In the genomic region with DNA sequence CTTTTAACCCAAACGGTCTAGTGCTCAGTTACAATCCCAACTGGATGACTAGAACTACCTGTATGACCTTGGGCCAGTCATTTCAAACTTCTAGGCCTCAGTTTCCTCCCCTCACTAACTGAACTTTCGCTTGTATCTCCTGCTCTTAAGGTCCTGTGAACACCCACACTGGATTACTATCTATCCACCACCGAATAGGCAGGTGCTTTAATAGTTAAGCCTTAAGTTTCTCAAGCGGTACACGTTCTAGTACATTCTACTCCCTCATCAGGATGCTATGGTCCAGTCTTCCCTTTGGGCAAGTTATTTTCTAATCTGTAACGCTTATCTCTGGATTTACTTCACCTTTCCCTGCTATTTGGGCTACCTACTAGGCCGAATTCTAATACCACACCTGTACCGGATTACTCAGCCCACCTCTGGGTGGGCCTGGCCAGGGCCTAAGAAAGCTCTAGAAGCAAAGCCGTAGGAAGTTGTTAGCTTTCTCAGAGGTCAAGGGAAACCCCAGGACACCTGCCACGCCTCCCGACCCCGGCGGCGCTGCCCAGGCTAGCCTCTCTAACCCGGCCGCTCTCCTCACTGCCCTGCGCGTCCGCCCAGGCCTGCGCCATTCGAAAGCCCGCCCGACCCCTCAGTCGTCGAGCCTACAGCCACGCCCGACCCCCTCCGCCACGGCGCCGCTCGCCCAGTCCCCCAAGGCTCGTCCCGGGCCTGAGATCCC, we compare ENCODE assay signal across 8 mouse cellular contexts. TPM values are rescaled to one million over a fixed set of nuclear protein-coding genes. Genes with fewer than 3 reads are reported as not detected.
DNase-seq lines count a peak whose midpoint lies in the region; ATAC-seq and TF ChIP-seq lines count a peak whose summit lies in the region.

No protein-coding gene starts in this region.

- peak overlapping the region; percentile 82 for H3K4me3 ChIP-seq in gastrocnemius, adult 2 months
- peak overlapping the region; percentile 77 for H3K4me3 ChIP-seq in ES-Bruce4 (ENCODE audit: low read depth, low read length)
- peak overlapping the region; percentile 87 for H3K4me3 ChIP-seq in forebrain, embryonic 12.5 days (replicated peaks)
- H3K4me3 ChIP-seq in limb, embryonic 12.5 days (replicated peaks): peak overlapping the region; percentile 78
- peak overlapping the region; percentile 92 for H3K4me3 ChIP-seq in neural tube, embryonic 12.5 days

- no peaks in the 10 kb centered on the region for H3K4me1 ChIP-seq in ES-Bruce4 (ENCODE audit: control insufficient read depth, insufficient read depth, low read length)
- H3K4me1 ChIP-seq in forebrain, embryonic 12.5 days: peaks cover 28% of the 10 kb centered on the region
- H3K4me1 ChIP-seq in limb, embryonic 12.5 days (replicated peaks): peaks cover 23% of the 10 kb centered on the region
- H3K4me1 ChIP-seq in neural tube, embryonic 12.5 days: peaks cover 24% of the 10 kb centered on the region

- H3K9ac ChIP-seq in ES-Bruce4 (ENCODE audit: low read depth, poor library complexity, severe bottlenecking): peak overlapping the region; percentile 89
- H3K9ac ChIP-seq in forebrain, embryonic 12.5 days: peak overlapping the region; percentile 91
- H3K9ac ChIP-seq in limb, embryonic 12.5 days (replicated peaks): peak overlapping the region; percentile 92
- H3K9ac ChIP-seq in neural tube, embryonic 12.5 days: peak overlapping the region; percentile 96

- TF ChIP-seq EP300 in ES-Bruce4 (IDR thresholded peaks at IDR 0.05; ENCODE audit: insufficient read depth, low read depth, low read length): no peak

- no peaks in the 10 kb centered on the region for H3K9me3 ChIP-seq in ES-Bruce4 (replicated peaks; ENCODE audit: control insufficient read depth, insufficient read depth, low read length, poor library complexity, severe bottlenecking)
- H3K9me3 ChIP-seq in forebrain, embryonic 12.5 days: no peaks in the 10 kb centered on the region
- no peaks in the 10 kb centered on the region for H3K9me3 ChIP-seq in limb, embryonic 12.5 days
- H3K9me3 ChIP-seq in neural tube, embryonic 12.5 days: no peaks in the 10 kb centered on the region

- WGBS in forebrain, embryonic 12.5 days: 2% methylated on average over 34 of the region's 34 CpGs
- 2% methylated on average over 34 of the region's 34 CpGs for WGBS in limb, embryonic 12.5 days
- 2% methylated on average over 34 of the region's 34 CpGs for WGBS in neural tube, embryonic 12.5 days

- H3K27me3 ChIP-seq in ES-Bruce4 (ENCODE audit: control insufficient read depth, insufficient read depth, low read length, poor library complexity, severe bottlenecking): no peaks in the 10 kb centered on the region
- no peaks in the 10 kb centered on the region for H3K27me3 ChIP-seq in forebrain, embryonic 12.5 days
- H3K27me3 ChIP-seq in limb, embryonic 12.5 days: no peaks in the 10 kb centered on the region
- H3K27me3 ChIP-seq in neural tube, embryonic 12.5 days (replicated peaks): no peaks in the 10 kb centered on the region

- no peak for DNase-seq in gastrocnemius, adult 2 months
- no peak for DNase-seq in gastrocnemius, adult 8-10 months (ENCODE audit: low spot score in 2 of 2)
- DNase-seq in retina, postnatal 1 day: no peak
- DNase-seq in thymus, postnatal 14 days: no peak

- peak overlapping the region; percentile 96 for H3K27ac ChIP-seq in gastrocnemius, adult 2 months
- peak overlapping the region; percentile 80; the same call in 1 of the 2 replicates for H3K27ac ChIP-seq in ES-Bruce4 (ENCODE audit: insufficient read depth, low read length)
- H3K27ac ChIP-seq in forebrain, embryonic 12.5 days: peak overlapping the region; percentile 86
- peak overlapping the region; percentile 94 for H3K27ac ChIP-seq in limb, embryonic 12.5 days
- peak overlapping the region; percentile 72 for H3K27ac ChIP-seq in neural tube, embryonic 12.5 days

- ATAC-seq in forebrain, embryonic 12.5 days (ENCODE audit: low FRiP score): no peak; the same call in 1 of the 2 replicates
- ATAC-seq in limb, embryonic 12.5 days (ENCODE audit: insufficient number of reproducible peaks, insufficient read depth, low FRiP score, low TSS enrichment, low read depth): peak; percentile 79
- ATAC-seq in neural tube, embryonic 12.5 days (ENCODE audit: low FRiP score, low read depth): peak; percentile 80

- intact Hi-C loops in gastrocnemius, adult 2 months (cut with DNase I): loop anchor here (2.0 to 5.0 kb wide), 3 partner anchors 32 to 52 kb away; partner anchors contain the start of genes Hnrnph1 and Maml1

- TF ChIP-seq CTCF in gastrocnemius, adult 2 months (IDR thresholded peaks at IDR 0.05): no peak
- TF ChIP-seq CTCF in ES-Bruce4 (IDR thresholded peaks at IDR 0.05; ENCODE audit: low read depth, low read length): no peak

- no peak for TF ChIP-seq POLR2A in ES-Bruce4 (IDR thresholded peaks at IDR 0.05; ENCODE audit: insufficient read depth, low read length)

- peak overlapping the region; percentile 88 for H3K4me2 ChIP-seq in forebrain, embryonic 12.5 days
- peak overlapping the region; percentile 84 for H3K4me2 ChIP-seq in limb, embryonic 12.5 days
- peak overlapping the region; percentile 83 for H3K4me2 ChIP-seq in neural tube, embryonic 12.5 days (replicated peaks)

- peaks cover 31% of the 10 kb centered on the region for H3K36me3 ChIP-seq in ES-Bruce4 (ENCODE audit: control insufficient read depth, insufficient read depth, low read length, poor library complexity, severe bottlenecking)
- 0 out of 2 replicates have a peak, but pooled peaks cover 7% of the 10 kb centered on the region for H3K36me3 ChIP-seq in forebrain, embryonic 12.5 days (replicated peaks)
- H3K36me3 ChIP-seq in limb, embryonic 12.5 days: peaks cover 5% of the 10 kb centered on the region
- H3K36me3 ChIP-seq in neural tube, embryonic 12.5 days: no peaks in the 10 kb centered on the region; the same call in 1 of the 2 replicates

RNA-seq across cellular contexts. Expression of gene Canx, which starts 0.6 kb away (rescaled TPM):
- total RNA-seq in gastrocnemius, adult 2 months (2021): 100 to 1,000 TPM in 1 of 2 experiments, 10 to 100 TPM in 1; 94.2 to 123 TPM
- total RNA-seq in gastrocnemius, adult 8-10 months (2022): 100 to 1,000 TPM; 104 to 122 (median 111) TPM
- polyA plus RNA-seq in ES-Bruce4 (2011; ENCODE audit: insufficient read depth, insufficient read length, low read depth, missing spikeins): 628 and 681 TPM in 2 replicates
- polyA plus RNA-seq in forebrain, embryonic 12.5 days (2016; fragmentation: Nextera tagmentation; extraction: Ambion mirVana): 287 and 298 TPM in 2 replicates
- polyA plus RNA-seq in limb, embryonic 12.5 days (2016; fragmentation: Nextera tagmentation; extraction: Ambion mirVana): 292 and 313 TPM in 2 replicates
- polyA plus RNA-seq in neural tube, embryonic 12.5 days (2016; fragmentation: Nextera tagmentation; extraction: Ambion mirVana): 277 and 291 TPM in 2 replicates

RNA-seq across cellular contexts. Expression of gene Cby3, which starts 29.4 kb away (rescaled TPM):
- not detected for total RNA-seq in gastrocnemius, adult 2 months (2021)
- not detected for total RNA-seq in gastrocnemius, adult 8-10 months (2022)
- not detected in 2 replicates for polyA plus RNA-seq in ES-Bruce4 (2011; ENCODE audit: insufficient read depth, insufficient read length, low read depth, missing spikeins)
- polyA plus RNA-seq in forebrain, embryonic 12.5 days (2016; fragmentation: Nextera tagmentation; extraction: Ambion mirVana): not detected in 2 replicates
- polyA plus RNA-seq in limb, embryonic 12.5 days (2016; fragmentation: Nextera tagmentation; extraction: Ambion mirVana): 0.44 TPM in 1 of 2 replicates, not detected in the other
- 0.31 TPM in 1 of 2 replicates, not detected in the other for polyA plus RNA-seq in neural tube, embryonic 12.5 days (2016; fragmentation: Nextera tagmentation; extraction: Ambion mirVana)

RNA-seq across cellular contexts. Expression of gene Maml1, which starts 32.8 kb away (rescaled TPM):
- total RNA-seq in gastrocnemius, adult 2 months (2021): 1 to 10 TPM; 6.6 to 7.1 TPM
- 1 to 10 TPM; 4.7 to 5.9 (median 5.4) TPM for total RNA-seq in gastrocnemius, adult 8-10 months (2022)
- 13.7 and 14.1 TPM in 2 replicates for polyA plus RNA-seq in ES-Bruce4 (2011; ENCODE audit: insufficient read depth, insufficient read length, low read depth, missing spikeins)
- 5.5 and 5.9 TPM in 2 replicates for polyA plus RNA-seq in forebrain, embryonic 12.5 days (2016; fragmentation: Nextera tagmentation; extraction: Ambion mirVana)
- 9.0 and 10.4 TPM in 2 replicates for polyA plus RNA-seq in limb, embryonic 12.5 days (2016; fragmentation: Nextera tagmentation; extraction: Ambion mirVana)
- 6.4 and 7.3 TPM in 2 replicates for polyA plus RNA-seq in neural tube, embryonic 12.5 days (2016; fragmentation: Nextera tagmentation; extraction: Ambion mirVana)

RNA-seq across cellular contexts. Expression of gene Hnrnph1, which starts 51.9 kb away (rescaled TPM):
- total RNA-seq in gastrocnemius, adult 2 months (2021): 100 to 1,000 TPM; 109 to 114 TPM
- total RNA-seq in gastrocnemius, adult 8-10 months (2022): 10 to 100 TPM; 63.8 to 91.3 (median 74.6) TPM
- polyA plus RNA-seq in ES-Bruce4 (2011; ENCODE audit: insufficient read depth, insufficient read length, low read depth, missing spikeins): 531 and 559 TPM in 2 replicates
- 734 and 740 TPM in 2 replicates for polyA plus RNA-seq in forebrain, embryonic 12.5 days (2016; fragmentation: Nextera tagmentation; extraction: Ambion mirVana)
- polyA plus RNA-seq in limb, embryonic 12.5 days (2016; fragmentation: Nextera tagmentation; extraction: Ambion mirVana): 636 and 669 TPM in 2 replicates
- 635 and 665 TPM in 2 replicates for polyA plus RNA-seq in neural tube, embryonic 12.5 days (2016; fragmentation: Nextera tagmentation; extraction: Ambion mirVana)
